Mouse (Mus musculus): ENCODE data around the gene Pdxdc1. TPM values are rescaled to one million over a fixed set of nuclear protein-coding genes. Genes with fewer than 3 reads are reported as not detected.
A peak's percentile ranks its signal among the peaks of the same experiment; 100 is the strongest.

Gene Pdxdc1
- polyA plus RNA-seq, 1 experiment from 2014 or later = 56.7 TPM

- Histone ChIP-seq H3K36me3 (ENCODE audit: poor library complexity, severe bottlenecking) (peaks cover 85% of the 10 kb centered on the region), H3K4me2 (no peak overlapping the region), H3K4me3 (no peak overlapping the region), H3K9me3 (replicated peaks) (no peaks in the 10 kb centered on the region), H3K4me1 (no peaks in the 10 kb centered on the region), H3K27me3 (no peaks in the 10 kb centered on the region), H3K9ac (no peak overlapping the region), H3K27ac (no peak overlapping the region)
- WGBS = 90% methylated on average over 10 of the region's 10 CpGs
- no peak for ATAC-seq
These were observed 72.5 kb downstream of the Pdxdc1 start for GRCm38 (mm10) chr16:13830444-13830843.

GRCm38 (mm10) chr16:13826511-13826910 lies 76.4 kb downstream of the Pdxdc1 start:
- 83% methylated on average over 4 of the region's 4 CpGs for WGBS
- H3K27ac ChIP-seq = no peak overlapping the region
- no peaks in the 10 kb centered on the region for H3K4me1 ChIP-seq
- peaks cover 48% of the 10 kb centered on the region for H3K36me3 ChIP-seq (ENCODE audit: poor library complexity, severe bottlenecking)
- H3K4me2 ChIP-seq = no peak overlapping the region
- no peaks in the 10 kb centered on the region for H3K27me3 ChIP-seq
- H3K9ac ChIP-seq = no peak overlapping the region
- no peak for ATAC-seq
- H3K4me3 ChIP-seq = no peak overlapping the region
- no peaks in the 10 kb centered on the region for H3K9me3 ChIP-seq (replicated peaks)

- no peak overlapping the region for H3K4me3 ChIP-seq
- peaks cover 45% of the 10 kb centered on the region for H3K36me3 ChIP-seq (ENCODE audit: poor library complexity, severe bottlenecking)
- ATAC-seq = no peak
- H3K27ac ChIP-seq = no peak overlapping the region
- H3K27me3 ChIP-seq = no peaks in the 10 kb centered on the region
- H3K9me3 ChIP-seq (replicated peaks) = no peaks in the 10 kb centered on the region
- WGBS = 85% methylated on average over 7 of the region's 7 CpGs
- H3K9ac ChIP-seq = no peak overlapping the region
- H3K4me2 ChIP-seq = no peak overlapping the region
- peaks cover 2% of the 10 kb centered on the region for H3K4me1 ChIP-seq
These were observed 77.0 kb downstream of the Pdxdc1 start for GRCm38 (mm10) chr16:13825781-13826490.

DNA sequence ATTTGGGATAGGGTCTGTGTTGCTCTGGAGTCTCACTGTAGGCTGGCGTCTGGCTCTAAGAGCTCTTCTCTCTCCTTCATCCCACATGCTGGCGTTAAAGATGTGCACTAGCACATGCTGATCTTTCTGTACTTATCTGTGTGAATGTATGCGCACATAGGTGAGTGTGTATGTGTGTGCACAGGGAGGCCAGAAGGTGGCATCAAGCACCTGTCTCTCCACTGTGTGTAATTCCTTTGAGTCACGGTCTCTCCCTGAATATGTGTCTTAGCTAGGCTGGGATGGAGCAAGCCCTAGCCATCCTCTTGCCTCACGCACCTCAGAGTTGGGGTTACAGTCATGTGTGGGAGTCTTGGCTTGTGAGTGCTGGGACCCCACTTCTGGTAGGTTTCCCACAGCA lies 82.2 kb downstream of the Pdxdc1 start:
- H3K4me2 ChIP-seq = peak overlapping the region; percentile 69
- H3K36me3 ChIP-seq (ENCODE audit: poor library complexity, severe bottlenecking) = peaks cover 15% of the 10 kb centered on the region
- peak overlapping the region; percentile 78; the same call in 1 of the 2 replicates for H3K4me3 ChIP-seq
- no peak overlapping the region for H3K27ac ChIP-seq
- peaks cover 14% of the 10 kb centered on the region for H3K4me1 ChIP-seq
- no peaks in the 10 kb centered on the region for H3K9me3 ChIP-seq (replicated peaks)
- WGBS = 95% methylated on average over 5 of the region's 5 CpGs
- no peak overlapping the region for H3K9ac ChIP-seq
- no peak for ATAC-seq
- H3K27me3 ChIP-seq = no peaks in the 10 kb centered on the region

DNA sequence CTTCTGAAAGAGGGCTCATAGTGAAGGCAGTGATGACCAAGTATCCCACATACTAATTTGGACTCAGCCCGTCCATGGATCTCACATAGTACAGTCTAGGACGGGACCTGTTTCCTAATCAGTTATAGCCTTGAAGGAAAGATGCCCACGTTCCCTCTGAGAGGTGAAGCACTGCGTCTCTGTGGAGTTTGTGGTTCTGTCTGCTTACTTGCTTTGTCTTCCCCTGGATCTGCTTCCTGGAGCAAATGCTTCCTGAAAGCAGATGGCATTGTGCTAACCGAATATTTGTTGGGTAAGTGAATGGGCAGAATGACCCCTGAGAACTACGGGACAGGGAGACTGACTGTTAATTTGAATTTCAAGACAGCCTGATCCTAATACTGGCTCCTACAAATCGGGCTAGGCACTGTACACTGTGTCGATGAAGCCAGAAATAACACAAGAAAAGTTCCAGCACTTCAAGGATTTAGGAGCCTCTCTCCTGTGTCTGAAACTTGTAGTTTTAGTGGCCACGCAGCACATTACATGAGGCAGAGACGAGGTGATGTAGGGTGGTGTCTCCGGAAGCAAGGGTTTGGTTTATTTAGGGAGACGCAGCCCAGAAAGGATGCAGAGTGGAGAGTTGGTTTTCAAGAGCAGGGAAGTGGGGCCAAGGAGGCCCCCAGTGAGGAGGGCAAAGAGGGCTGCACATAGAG lies 83.0 kb downstream of the Pdxdc1 start:
- peak overlapping the region; percentile 69 for H3K4me2 ChIP-seq
- peak overlapping the region; percentile 78 for H3K4me3 ChIP-seq
- no peaks in the 10 kb centered on the region for H3K9me3 ChIP-seq (replicated peaks)
- H3K4me1 ChIP-seq = peaks cover 14% of the 10 kb centered on the region
- peak overlapping the region; percentile 91 for H3K9ac ChIP-seq
- 41% methylated on average over 12 of the region's 12 CpGs for WGBS
- peaks cover 23% of the 10 kb centered on the region for H3K36me3 ChIP-seq (ENCODE audit: poor library complexity, severe bottlenecking)
- H3K27ac ChIP-seq = peak overlapping the region; percentile 97; the same call in 1 of the 2 replicates
- no peak for ATAC-seq
- H3K27me3 ChIP-seq = no peaks in the 10 kb centered on the region

DNA sequence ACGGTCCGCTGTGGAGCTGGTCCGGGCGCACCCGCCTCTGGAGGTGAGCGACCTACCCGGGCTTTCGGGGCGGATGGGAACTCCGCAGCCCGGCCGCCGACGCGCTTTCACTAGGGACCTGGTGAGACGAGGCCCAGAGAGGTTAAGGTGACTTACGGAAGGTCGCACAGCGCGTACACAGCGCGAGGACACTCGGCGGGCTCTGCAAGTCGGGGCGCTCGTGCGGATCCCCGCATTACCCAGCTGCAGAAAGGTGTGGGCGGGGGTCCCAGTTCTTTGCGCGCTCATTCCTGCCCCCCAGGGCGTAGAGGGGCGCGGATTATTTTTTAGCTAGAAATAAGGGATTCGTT lies 83.6 kb downstream of the Pdxdc1 start:
- H3K4me3 ChIP-seq = peak overlapping the region; percentile 78
- H3K4me2 ChIP-seq = peak overlapping the region; percentile 69
- peak overlapping the region; percentile 97 for H3K27ac ChIP-seq
- no peaks in the 10 kb centered on the region for H3K9me3 ChIP-seq (replicated peaks)
- ATAC-seq = no peak; the same call in 1 of the 2 replicates
- peaks cover 28% of the 10 kb centered on the region for H3K36me3 ChIP-seq (ENCODE audit: poor library complexity, severe bottlenecking)
- H3K27me3 ChIP-seq = no peaks in the 10 kb centered on the region
- peak overlapping the region; percentile 91 for H3K9ac ChIP-seq
- whole genome bisulfite sequencing = under 1% methylated on average over 36 of the region's 36 CpGs
- peaks cover 14% of the 10 kb centered on the region for H3K4me1 ChIP-seq

GRCm38 (mm10) chr16:13818560-13819393 lies 84.2 kb downstream of the Pdxdc1 start, which contains the start of gene Ntan1:
TSS of gene Ntan1 (plus strand) at chr16:13818845.
- peak; percentile 96 for ATAC-seq
- Histone ChIP-seq H3K27me3 (no peaks in the 10 kb centered on the region), H3K27ac (peak within 1 kb of the TSS; percentile 97), H3K4me1 (peaks cover 14% of the 10 kb centered on the region), H3K36me3 (ENCODE audit: poor library complexity, severe bottlenecking) (peaks cover 33% of the 10 kb centered on the region), H3K9ac (peak within 1 kb of the TSS; percentile 91), H3K9me3 (replicated peaks) (no peaks in the 10 kb centered on the region), H3K4me3 (peak within 1 kb of the TSS; percentile 78), H3K4me2 (peak within 1 kb of the TSS; percentile 69)
- under 1% methylated on average over 46 of the region's 58 CpGs for WGBS

- 93% methylated on average over 3 of the region's 3 CpGs for WGBS
- Histone ChIP-seq H3K9me3 (replicated peaks) (no peaks in the 10 kb centered on the region), H3K27me3 (no peaks in the 10 kb centered on the region), H3K9ac (no peak overlapping the region), H3K4me1 (no peaks in the 10 kb centered on the region), H3K4me2 (no peak overlapping the region), H3K4me3 (no peak overlapping the region), H3K36me3 (ENCODE audit: poor library complexity, severe bottlenecking) (peaks cover 82% of the 10 kb centered on the region), H3K27ac (no peak overlapping the region)
- ATAC-seq = no peak
These were observed 89.7 kb downstream of the Pdxdc1 start for GRCm38 (mm10) chr16:13813200-13813599.

GRCm38 (mm10) chr16:13812152-13812551 lies 90.8 kb downstream of the Pdxdc1 start:
- peaks cover 89% of the 10 kb centered on the region for H3K36me3 ChIP-seq (ENCODE audit: poor library complexity, severe bottlenecking)
- H3K4me2 ChIP-seq = no peak overlapping the region
- no peak for ATAC-seq
- no peaks in the 10 kb centered on the region for H3K27me3 ChIP-seq
- H3K4me3 ChIP-seq = no peak overlapping the region
- 97% methylated on average over 6 of the region's 6 CpGs for WGBS
- no peak overlapping the region for H3K27ac ChIP-seq
- no peaks in the 10 kb centered on the region for H3K9me3 ChIP-seq (replicated peaks)
- H3K4me1 ChIP-seq = no peaks in the 10 kb centered on the region
- H3K9ac ChIP-seq = no peak overlapping the region

- H3K36me3 ChIP-seq (ENCODE audit: poor library complexity, severe bottlenecking) = peaks cover 95% of the 10 kb centered on the region
- H3K9ac ChIP-seq = no peak overlapping the region
- 94% methylated on average over 7 of the region's 7 CpGs for WGBS
- H3K4me1 ChIP-seq = no peaks in the 10 kb centered on the region
- no peak for ATAC-seq
- H3K27me3 ChIP-seq = no peaks in the 10 kb centered on the region
- H3K4me3 ChIP-seq = no peak overlapping the region
- H3K9me3 ChIP-seq (replicated peaks) = no peaks in the 10 kb centered on the region
- H3K27ac ChIP-seq = no peak overlapping the region
- no peak overlapping the region for H3K4me2 ChIP-seq
These were observed 94.5 kb downstream of the Pdxdc1 start for GRCm38 (mm10) chr16:13808410-13808809.

DNA sequence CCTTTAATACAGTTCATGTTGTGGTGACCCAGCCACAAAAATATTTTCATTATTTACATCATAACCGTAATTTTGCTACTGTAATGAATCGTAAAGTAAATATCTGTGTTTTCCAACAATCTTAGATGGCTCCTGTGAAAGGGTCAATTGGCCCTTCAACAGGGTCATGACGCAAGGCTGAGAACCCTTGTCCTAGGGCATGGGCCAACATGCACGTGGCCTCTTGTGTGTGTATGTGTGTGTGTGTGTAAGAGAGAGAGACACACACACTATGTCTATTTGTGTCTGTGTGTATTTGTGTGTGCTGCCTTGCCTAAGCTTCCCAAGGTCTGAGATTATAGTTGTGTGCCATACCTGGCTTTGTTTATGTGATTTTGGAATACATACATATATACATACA lies 95.3 kb downstream of the Pdxdc1 start:
- ATAC-seq = no peak
- H3K4me3 ChIP-seq = no peak overlapping the region
- no peaks in the 10 kb centered on the region for H3K27me3 ChIP-seq
- 94% methylated on average over 4 of the region's 4 CpGs for WGBS
- H3K4me2 ChIP-seq = no peak overlapping the region
- H3K4me1 ChIP-seq = no peaks in the 10 kb centered on the region
- H3K27ac ChIP-seq = no peak overlapping the region
- no peak overlapping the region for H3K9ac ChIP-seq
- H3K36me3 ChIP-seq (ENCODE audit: poor library complexity, severe bottlenecking) = peaks cover 93% of the 10 kb centered on the region
- no peaks in the 10 kb centered on the region for H3K9me3 ChIP-seq (replicated peaks)

- WGBS = 87% methylated on average over 5 of the region's 5 CpGs
- Histone ChIP-seq H3K4me3 (no peak overlapping the region), H3K4me2 (no peak overlapping the region), H3K9me3 (replicated peaks) (no peaks in the 10 kb centered on the region), H3K4me1 (no peaks in the 10 kb centered on the region), H3K27ac (no peak overlapping the region), H3K27me3 (no peaks in the 10 kb centered on the region), H3K36me3 (ENCODE audit: poor library complexity, severe bottlenecking) (peaks cover 90% of the 10 kb centered on the region), H3K9ac (no peak overlapping the region)
- ATAC-seq = no peak
These were observed 98.3 kb downstream of the Pdxdc1 start for GRCm38 (mm10) chr16:13804666-13805065.

Data from forebrain, embryonic 13.5 days (tissue).